Mouse (Mus musculus) embryonic facial prominence, embryonic 14.5 days (tissue): ENCODE data around the gene Mov10. TPM values are rescaled to one million over a fixed set of nuclear protein-coding genes. Genes with fewer than 3 reads are reported as not detected.

Experiments used
- ATAC-seq: fragments of 200-750 bp; cut with Nextera tagmentation; 2 replicates; pipeline ENCODE4 v1.8.0; 2017; ENCODE audit warnings: low read depth, moderate number of reproducible peaks, moderate TSS enrichment
- DNase-seq: peaks from one replicate; pipeline ENCODE4 v3.0.0-alpha.2; 2015; ENCODE audit warnings: low spot score
- H3K27ac ChIP-seq: fragments of 300-500 bp; sonication (generic); replicated peaks from 2 replicates; pipeline ENCODE4 v1.5.1; 2014; ENCODE audit warnings: low read depth, mild to moderate bottlenecking, low read length, moderate library complexity
- H3K27me3 ChIP-seq: fragments of 300-500 bp; sonication (generic); replicated peaks from 2 replicates; pipeline ENCODE4 v1.6.1; 2014; ENCODE audit warnings: low read length; ENCODE audit not compliant: control insufficient read depth, insufficient read depth
- H3K36me3 ChIP-seq: fragments of 300-500 bp; sonication (generic); 2 replicates; pipeline ENCODE4 v1.6.1; 2014; ENCODE audit warnings: low read length, mixed read lengths; ENCODE audit not compliant: control insufficient read depth, insufficient read depth
- H3K4me1 ChIP-seq: fragments of 300-500 bp; sonication (generic); 2 replicates; pipeline ENCODE4 v1.6.1; 2014; ENCODE audit warnings: antibody characterized with exemption, low read length; ENCODE audit not compliant: control insufficient read depth, insufficient read depth
- H3K4me2 ChIP-seq: fragments of 300-500 bp; sonication (generic); 2 replicates; pipeline ENCODE4 v1.6.1; 2014; ENCODE audit warnings: low read depth, mild to moderate bottlenecking, low read length, moderate library complexity, mixed read lengths
- H3K4me3 ChIP-seq: fragments of 300-500 bp; sonication (generic); 2 replicates; pipeline ENCODE4 v1.5.1; 2014; ENCODE audit warnings: low read depth, mild to moderate bottlenecking, low read length
- H3K9ac ChIP-seq: fragments of 300-500 bp; sonication (generic); 2 replicates; pipeline ENCODE4 v1.6.1; 2014; ENCODE audit warnings: low read depth, mild to moderate bottlenecking, low read length, moderate library complexity, mixed read lengths
- H3K9me3 ChIP-seq: fragments of 300-500 bp; sonication (generic); 2 replicates; pipeline ENCODE4 v1.6.1; 2016; ENCODE audit warnings: low read length; ENCODE audit not compliant: control insufficient read depth
- WGBS: fragments of 180-500 bp; shearing (Covaris S2); extraction: QIAGEN DNeasy Blood & Tissue Kit; methylation state at CpG from one replicate; pipeline ENCODE4 v1.1.7; 2014; 5-methylcytosine and 5-hydroxymethylcytosine counted together
- polyA plus RNA-seq: library from polyadenylated mRNA; unstranded; fragments of >200 nt; fragmentation: Nextera tagmentation; extraction: Ambion mirVana; gene quantifications from 2 replicates; pipeline ENCODE4 v1.2.1, GENCODE M21; 2014

The Mov10 gene
- polyA plus RNA-seq, 1 experiment from 2014 or later: 38.1 TPM

DNA sequence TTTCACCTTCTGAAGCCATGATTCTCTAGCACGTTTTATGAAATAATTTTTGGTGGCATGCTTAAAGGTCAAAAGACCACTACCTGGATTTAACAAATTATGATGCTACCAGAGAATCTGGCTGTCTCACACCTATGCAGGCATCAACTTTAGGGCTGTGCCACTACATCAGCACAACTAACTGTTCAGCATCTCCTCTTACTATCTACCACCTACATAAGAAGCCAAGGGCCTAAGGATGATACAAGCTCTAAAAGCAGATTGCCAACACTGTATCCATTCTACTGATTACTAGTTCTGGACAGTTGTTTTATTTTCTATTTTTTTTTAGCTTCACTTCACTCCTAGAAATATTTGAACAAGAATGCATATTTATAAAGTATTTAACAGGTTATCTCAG is 36.1 kb upstream of the Mov10 start:
- no peak for ATAC-seq
- Histone ChIP-seq H3K9ac (no peak overlapping the region), H3K4me1 (no peaks in the 10 kb centered on the region), H3K36me3 (peaks cover 17% of the 10 kb centered on the region; the same call in 1 of the 2 replicates), H3K4me2 (no peak overlapping the region), H3K4me3 (no peak overlapping the region), H3K27me3 (no peaks in the 10 kb centered on the region), H3K27ac (no peak overlapping the region), H3K9me3 (no peaks in the 10 kb centered on the region)
- no peak for DNase-seq
- 82% methylated on average over 1 of the region's 1 CpGs for WGBS

DNA sequence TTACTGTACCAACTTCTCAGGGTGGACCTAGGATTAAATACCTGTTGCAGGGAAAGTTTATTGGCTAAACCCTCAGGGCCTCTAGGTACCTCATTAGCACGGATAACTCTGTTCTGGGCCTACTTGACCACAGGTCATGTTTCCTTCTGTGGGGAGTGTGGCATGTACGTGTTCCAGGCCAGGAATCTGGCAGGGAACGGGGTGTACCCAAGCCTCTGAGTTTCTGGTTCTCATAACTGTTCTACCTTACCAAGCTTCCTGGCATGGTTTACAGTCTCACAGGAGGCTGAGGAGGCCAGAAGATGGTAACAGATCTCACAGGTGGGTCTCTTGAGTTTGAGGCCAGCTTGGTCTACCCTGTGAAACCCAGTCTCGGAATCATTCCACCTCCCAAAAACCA is 28.2 kb upstream of the Mov10 start:
- 87% methylated on average over 4 of the region's 4 CpGs for WGBS
- no peak for ATAC-seq

DNA sequence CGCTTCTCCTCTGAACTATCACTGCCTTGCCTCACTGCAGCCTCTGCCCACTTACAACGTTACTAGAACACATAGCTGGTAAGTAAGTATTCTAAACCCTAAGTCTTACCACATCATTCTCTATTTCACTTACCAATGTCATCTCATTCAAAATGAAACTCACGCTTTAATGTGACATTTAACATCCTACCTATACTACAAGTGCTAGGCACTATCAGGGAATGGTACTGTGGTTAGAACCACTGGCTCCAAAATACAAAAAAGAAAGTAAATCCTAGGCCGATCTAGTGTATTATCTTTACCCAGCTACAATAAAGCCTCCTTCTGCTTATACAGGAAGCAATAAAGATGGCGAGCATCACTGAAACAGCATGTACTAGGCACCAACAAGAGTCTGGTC is 22.7 kb upstream of the Mov10 start:
- H3K4me3 ChIP-seq: no peak overlapping the region
- H3K36me3 ChIP-seq: peaks cover 83% of the 10 kb centered on the region
- no peaks in the 10 kb centered on the region for H3K4me1 ChIP-seq
- H3K9ac ChIP-seq: no peak overlapping the region
- H3K27me3 ChIP-seq: no peaks in the 10 kb centered on the region
- no peak overlapping the region for H3K4me2 ChIP-seq
- no peak for DNase-seq
- H3K27ac ChIP-seq: no peak overlapping the region
- H3K9me3 ChIP-seq: no peaks in the 10 kb centered on the region
- no peak for ATAC-seq
- 96% methylated on average over 5 of the region's 5 CpGs for WGBS

More for the DNA sequence above, 28.2 kb upstream of the Mov10 start:
- Histone ChIP-seq H3K36me3 (peaks cover 44% of the 10 kb centered on the region), H3K9ac (no peak overlapping the region), H3K27me3 (no peaks in the 10 kb centered on the region), H3K4me2 (no peak overlapping the region), H3K27ac (no peak overlapping the region), H3K4me3 (no peak overlapping the region), H3K9me3 (no peaks in the 10 kb centered on the region), H3K4me1 (no peaks in the 10 kb centered on the region)
- DNase-seq: no peak

DNA sequence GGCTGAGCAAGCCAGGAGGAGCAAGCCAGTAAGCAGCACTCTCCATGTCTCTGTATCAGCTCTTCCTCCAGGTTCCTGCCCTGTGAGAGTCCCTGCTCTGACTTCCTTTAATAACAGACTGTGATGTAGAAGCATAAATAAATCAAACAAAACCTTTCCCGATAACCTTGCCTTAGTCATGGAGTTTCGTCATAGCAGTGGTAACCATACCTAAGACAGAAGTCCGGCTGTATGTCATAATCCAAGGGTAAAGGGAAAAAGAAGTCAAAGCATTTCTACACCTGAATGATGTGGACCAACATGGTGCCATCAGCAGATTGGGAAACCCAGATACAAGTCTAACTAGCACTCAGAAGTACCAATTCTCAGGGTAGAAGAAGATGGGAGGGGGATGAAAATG is 17.4 kb upstream of the Mov10 start:
- ATAC-seq: no peak
- peaks cover 88% of the 10 kb centered on the region for H3K36me3 ChIP-seq

DNA sequence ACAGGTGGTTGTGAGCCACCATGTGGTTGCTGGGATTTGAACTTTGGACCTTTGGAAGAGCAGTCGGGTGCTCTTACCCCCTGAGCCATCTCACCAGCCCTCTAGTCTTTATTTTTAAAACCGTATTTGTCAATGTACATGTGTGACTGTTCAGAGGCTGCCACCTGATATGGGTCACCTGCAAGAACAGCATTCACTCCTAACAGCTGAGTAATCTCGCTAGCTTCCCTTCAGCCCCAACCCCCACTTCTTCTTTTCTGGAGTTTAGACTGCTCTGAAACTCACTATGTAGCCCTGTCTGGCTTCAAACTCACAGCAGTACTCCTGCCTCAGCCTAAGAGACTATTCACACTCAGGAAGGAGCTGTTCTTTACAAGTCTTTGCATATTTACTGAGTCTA is 4.0 kb upstream of the Mov10 start:
- ATAC-seq (no peak), DNase-seq (no peak)
- H3K9me3 ChIP-seq: no peaks in the 10 kb centered on the region
- H3K4me1 ChIP-seq: 0 out of 2 replicates have a peak, but pooled peaks cover 7% of the 10 kb centered on the region
- H3K9ac ChIP-seq: no peak overlapping the region
- peaks cover 43% of the 10 kb centered on the region for H3K36me3 ChIP-seq
- no peak overlapping the region for H3K4me2 ChIP-seq
- no peak overlapping the region for H3K4me3 ChIP-seq
- no peaks in the 10 kb centered on the region for H3K27me3 ChIP-seq
- H3K27ac ChIP-seq: no peak overlapping the region
- WGBS: 84% methylated on average over 3 of the region's 3 CpGs

More for the DNA sequence above, 17.4 kb upstream of the Mov10 start:
- 94% methylated on average over 3 of the region's 3 CpGs for WGBS
- no peak overlapping the region for H3K4me3 ChIP-seq
- H3K9me3 ChIP-seq: no peaks in the 10 kb centered on the region
- H3K27ac ChIP-seq: no peak overlapping the region
- no peak for DNase-seq
- no peak overlapping the region for H3K4me2 ChIP-seq
- H3K4me1 ChIP-seq: no peaks in the 10 kb centered on the region
- no peak overlapping the region for H3K9ac ChIP-seq
- H3K27me3 ChIP-seq: no peaks in the 10 kb centered on the region

DNA sequence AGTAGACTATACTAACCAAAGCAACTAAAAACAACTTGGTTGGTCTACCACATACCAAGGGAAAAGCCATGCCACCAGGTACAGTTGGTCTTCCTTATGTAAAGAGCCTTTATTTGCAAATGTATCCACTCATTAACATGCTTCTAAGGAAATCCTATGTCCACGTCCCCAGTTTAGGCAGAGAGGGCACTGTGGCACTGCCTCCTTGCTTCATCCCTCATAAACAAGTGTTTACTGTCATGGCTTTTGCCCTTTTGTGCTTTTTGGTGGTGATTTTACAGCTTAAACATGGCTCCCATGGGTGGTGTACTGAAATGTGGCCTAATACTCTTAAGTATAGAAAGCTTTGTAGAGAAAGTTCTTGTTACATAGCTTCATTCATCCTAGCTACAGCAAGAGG is 2.1 kb upstream of the Mov10 start:
- Histone ChIP-seq H3K4me2 (no peak overlapping the region), H3K4me1 (0 out of 2 replicates have a peak, but pooled peaks cover 7% of the 10 kb centered on the region), H3K27ac (no peak overlapping the region), H3K36me3 (peaks cover 23% of the 10 kb centered on the region; the same call in 1 of the 2 replicates), H3K9ac (no peak overlapping the region), H3K9me3 (no peaks in the 10 kb centered on the region), H3K27me3 (no peaks in the 10 kb centered on the region), H3K4me3 (no peak overlapping the region)
- DNase-seq (no peak), ATAC-seq (no peak)
- WGBS: 48% methylated on average over 1 of the region's 1 CpGs

DNA sequence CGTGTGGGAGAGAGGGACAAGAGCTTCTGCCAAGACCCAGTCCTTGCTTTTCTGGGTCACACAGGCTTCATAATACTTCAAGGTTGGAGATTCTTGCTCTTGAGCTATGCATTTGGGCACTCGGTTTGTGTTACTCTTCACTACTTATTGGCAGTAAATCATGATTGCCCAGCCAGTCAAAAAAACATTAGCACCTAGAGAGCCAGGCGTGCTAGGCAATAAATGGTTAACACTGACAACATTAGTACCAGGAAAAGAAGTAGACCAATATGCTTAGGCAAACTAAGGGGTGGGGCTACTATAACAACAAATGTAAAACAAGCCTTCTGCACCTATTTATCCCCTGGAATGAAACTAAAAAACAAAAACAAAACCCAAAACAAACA is 379 bp upstream of the Mov10 start:
- H3K27me3 ChIP-seq: no peaks in the 10 kb centered on the region
- peak overlapping the region; percentile 79 for H3K4me2 ChIP-seq
- no peaks in the 10 kb centered on the region for H3K9me3 ChIP-seq
- 5% methylated on average over 3 of the region's 3 CpGs for WGBS
- DNase-seq (peak; percentile 36), ATAC-seq (no peak)
- 0 out of 2 replicates have a peak, but pooled peaks cover 7% of the 10 kb centered on the region for H3K4me1 ChIP-seq
- peaks cover 18% of the 10 kb centered on the region; the same call in 1 of the 2 replicates for H3K36me3 ChIP-seq
- peak overlapping the region; percentile 96; the same call in 1 of the 2 replicates for H3K9ac ChIP-seq
- peak overlapping the region; percentile 92 for H3K4me3 ChIP-seq
- H3K27ac ChIP-seq: peak overlapping the region; percentile 96

DNA sequence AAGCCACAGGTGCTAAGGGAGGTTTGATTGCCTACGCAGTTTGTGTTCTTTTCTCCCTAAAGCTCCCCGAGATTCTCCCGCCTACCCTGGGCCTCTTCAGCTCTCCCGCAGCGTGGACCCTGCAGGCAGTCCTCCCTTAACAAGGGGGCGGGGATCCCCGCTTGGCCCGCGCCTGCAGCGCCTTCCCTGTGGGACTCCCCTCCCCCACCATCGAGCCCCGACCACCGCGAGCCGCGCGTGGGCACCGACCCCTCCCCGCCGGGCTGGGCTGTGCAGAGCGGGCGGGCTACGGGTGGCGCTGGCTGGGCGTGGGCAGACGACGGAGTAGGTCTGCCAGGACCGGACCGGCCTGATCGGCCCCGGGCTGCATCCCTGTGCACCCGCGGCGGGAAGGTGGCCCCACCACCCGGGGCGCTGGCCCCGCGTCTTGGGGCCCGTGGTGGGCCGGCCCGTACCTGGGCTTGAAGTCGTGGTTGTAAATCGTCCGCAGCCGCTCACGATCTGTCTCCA is 827 bp downstream of the Mov10 start:
- Histone ChIP-seq H3K27me3 (no peaks in the 10 kb centered on the region), H3K27ac (peak overlapping the region; percentile 96), H3K4me1 (0 out of 2 replicates have a peak, but pooled peaks cover 7% of the 10 kb centered on the region), H3K4me2 (peak overlapping the region; percentile 79), H3K4me3 (peak overlapping the region; percentile 92), H3K36me3 (peaks cover 18% of the 10 kb centered on the region; the same call in 1 of the 2 replicates), H3K9ac (peak overlapping the region; percentile 96), H3K9me3 (no peaks in the 10 kb centered on the region)
- DNase-seq (peak; percentile 84), ATAC-seq (peak; percentile 81)
- WGBS: under 1% methylated on average over 36 of the region's 46 CpGs

DNA sequence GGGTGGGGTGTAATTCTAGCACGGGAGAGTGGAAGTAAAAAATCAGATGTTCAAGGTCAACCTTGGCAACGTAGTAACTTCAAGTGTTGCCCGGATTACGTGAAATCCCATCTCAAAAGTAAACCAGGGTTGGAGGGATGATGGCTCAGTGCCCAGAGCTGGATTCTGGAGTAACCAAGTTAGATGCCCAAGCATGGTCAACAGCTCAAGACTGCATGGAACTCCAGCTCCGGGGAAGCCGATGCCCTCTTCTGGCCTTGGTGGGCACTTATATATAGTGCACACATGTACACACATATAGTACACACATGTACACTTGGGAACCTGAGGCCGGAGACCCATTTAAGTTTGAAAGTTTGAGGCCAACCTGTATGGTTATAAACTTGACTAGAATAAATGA is 2.2 kb downstream of the Mov10 start:
- Histone ChIP-seq H3K27ac (no peak overlapping the region), H3K4me3 (no peak overlapping the region), H3K4me1 (0 out of 2 replicates have a peak, but pooled peaks cover 7% of the 10 kb centered on the region), H3K27me3 (no peaks in the 10 kb centered on the region), H3K9ac (no peak overlapping the region), H3K9me3 (no peaks in the 10 kb centered on the region), H3K36me3 (0 out of 2 replicates have a peak, but pooled peaks cover 11% of the 10 kb centered on the region), H3K4me2 (no peak overlapping the region)
- no peak for DNase-seq
- WGBS: 93% methylated on average over 7 of the region's 7 CpGs
- ATAC-seq: no peak
